Mouse (Mus musculus): Measurements from ENCODE around the gene Hoxd1.

DNA sequence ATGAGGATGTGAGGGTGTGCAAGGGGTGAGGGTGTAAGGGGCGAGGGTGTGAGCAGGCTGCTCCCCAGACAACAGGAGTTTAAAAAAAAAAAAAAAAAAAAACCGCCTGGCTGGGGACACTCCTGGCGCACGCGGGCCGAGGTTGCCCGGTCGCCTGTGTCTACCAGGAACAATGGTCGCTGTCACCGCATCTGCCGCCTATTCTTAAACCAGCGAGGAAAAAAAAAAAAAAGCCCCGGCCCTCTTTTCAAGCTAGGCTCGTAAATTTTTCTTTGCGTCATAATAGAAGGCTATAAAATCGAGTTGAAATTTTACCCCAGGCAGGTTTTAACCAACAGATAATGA lies 29.5 kb upstream of the Hoxd1 start:
- TF ChIP-seq CTCF (IDR thresholded peaks at IDR 0.05; ENCODE audit: low read depth, low read length) (no peak), GATA1 (IDR thresholded peaks at IDR 0.05; ENCODE audit: borderline replicate concordance, low read length) (no peak)
